13 mouse cellular contexts compared by ENCODE assay signal in the genomic region with DNA sequence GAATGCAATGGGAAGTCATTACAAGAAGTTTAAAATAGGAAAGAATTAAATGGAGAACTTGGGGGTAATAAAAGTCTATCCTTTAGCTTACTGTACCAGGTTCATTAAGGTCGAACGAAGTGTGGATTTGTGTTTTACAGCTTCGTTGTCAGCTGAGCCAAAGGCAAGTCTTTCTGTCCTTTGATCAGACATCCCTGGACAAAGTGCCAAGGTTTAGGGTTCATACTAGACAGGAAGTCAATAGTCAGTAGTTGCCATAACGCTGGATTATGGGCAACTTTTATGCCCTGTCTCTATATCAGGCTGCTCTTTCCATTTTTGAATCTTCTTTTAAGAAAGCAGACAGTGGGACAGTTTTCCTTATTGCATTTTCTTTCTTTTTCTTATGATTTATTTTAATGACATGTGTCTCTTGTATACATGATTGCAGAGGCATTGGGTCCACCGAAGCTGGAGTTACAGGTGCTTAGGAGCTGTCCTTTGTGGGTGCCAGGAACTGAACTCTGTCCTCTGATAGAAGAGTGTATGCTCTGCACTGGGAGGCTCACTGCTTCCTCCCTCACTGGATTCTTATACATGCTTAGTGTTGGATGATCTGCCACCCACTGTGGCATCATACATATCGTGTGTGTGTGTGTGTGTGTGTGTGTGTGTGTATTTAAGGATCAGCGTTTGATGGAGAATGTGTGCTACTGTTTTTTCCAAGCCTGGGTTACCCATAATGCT. TPM values are rescaled to one million over a fixed set of nuclear protein-coding genes. Genes with fewer than 3 reads are reported as not detected.
"Had no signal": no experiment of that assay in that cellular context is flagged by ENCODE, and none has a peak within 500 bp of the region (broad histone marks: within the 10 kb centered on the region; RNA-seq: fewer than 3 reads in every experiment).

No protein-coding gene starts in this region.

- H3K9me3 ChIP-seq: hindbrain, embryonic 15.5 days; limb, embryonic 10.5 days; limb, embryonic 13.5 days; midbrain, embryonic 13.5 days; stomach, embryonic 15.5 days had no signal

- H3K9ac ChIP-seq: hindbrain, embryonic 15.5 days; limb, embryonic 13.5 days; liver, embryonic 14.5 days; liver, postnatal 0 days; lung, embryonic 14.5 days; midbrain, embryonic 13.5 days; stomach, embryonic 15.5 days had no signal

- ATAC-seq: liver, postnatal 0 days; lung, postnatal 0 days; midbrain, embryonic 13.5 days had no signal

- DNase-seq: liver; liver, postnatal 0 days; lung, embryonic 14.5 days; thymus, postnatal 25 days had no signal

- H3K27me3 ChIP-seq: hindbrain, embryonic 15.5 days; limb, embryonic 13.5 days; midbrain, embryonic 13.5 days; stomach, embryonic 15.5 days had no signal

- H3K4me2 ChIP-seq: hindbrain, embryonic 15.5 days; limb, embryonic 13.5 days; lung, embryonic 14.5 days; midbrain, embryonic 13.5 days; stomach, embryonic 15.5 days had no signal

- H3K27ac ChIP-seq: hindbrain, embryonic 15.5 days; kidney, postnatal 0 days; limb, embryonic 10.5 days; limb, embryonic 13.5 days; liver, embryonic 14.5 days; macrophage; midbrain, embryonic 13.5 days; stomach, embryonic 15.5 days had no signal

- H3K4me3 ChIP-seq: hindbrain, embryonic 15.5 days; limb, embryonic 10.5 days; limb, embryonic 13.5 days; midbrain, embryonic 13.5 days; stomach, embryonic 15.5 days had no signal

- H3K36me3 ChIP-seq: hindbrain, embryonic 15.5 days; limb, embryonic 10.5 days; limb, embryonic 13.5 days; midbrain, embryonic 13.5 days; stomach, embryonic 15.5 days had no signal

RNA-seq across cellular contexts. Expression of a gene that starts 56.7 kb away (rescaled TPM):
- polyA plus RNA-seq: macrophage had no signal
